In genomic region chr17:48519046-48519445, GRCm38 (mm10) we compare ENCODE assay signal across 21 mouse cellular contexts.
"Had no signal": no experiment of that assay in that cellular context is flagged by ENCODE, and none has a peak within 500 bp of the region (broad histone marks: within the 10 kb centered on the region; RNA-seq: fewer than 3 reads in every experiment).

No protein-coding gene starts in this region.

- H3K9me3 ChIP-seq: limb, embryonic 10.5 days; limb, embryonic 13.5 days; liver, embryonic 12.5 days; liver, embryonic 15.5 days; lung, embryonic 15.5 days; midbrain, embryonic 10.5 days; midbrain, embryonic 13.5 days; neural tube, embryonic 13.5 days had no signal

- DNase-seq: kidney, postnatal 25 days; layer of hippocampus, adult 9-11 months; liver; lung, adult 18-20 months; lung, postnatal 10 days; lung, postnatal 36 days; thymus, adult 18-20 months; thymus, postnatal 36 days had no signal

- H3K4me2 ChIP-seq: limb, embryonic 13.5 days; liver, embryonic 12.5 days; liver, embryonic 15.5 days; lung, embryonic 15.5 days; midbrain, embryonic 13.5 days; neural tube, embryonic 13.5 days had no signal

- ATAC-seq: liver, embryonic 12.5 days; midbrain, embryonic 13.5 days; midbrain, embryonic 16.5 days had no signal

- H3K9ac ChIP-seq: limb, embryonic 13.5 days; liver, embryonic 12.5 days; liver, embryonic 15.5 days; lung, embryonic 15.5 days; midbrain, embryonic 13.5 days; neural tube, embryonic 13.5 days had no signal

- H3K27ac ChIP-seq: kidney, postnatal 0 days; layer of hippocampus, adult 2 months; limb, embryonic 10.5 days; limb, embryonic 13.5 days; liver, embryonic 12.5 days; liver, embryonic 15.5 days; lung, embryonic 15.5 days; midbrain, embryonic 10.5 days; midbrain, embryonic 13.5 days; neural tube, embryonic 13.5 days had no signal

- H3K4me1 ChIP-seq: liver, embryonic 12.5 days; liver, embryonic 15.5 days; lung, embryonic 15.5 days; megakaryocyte, embryonic 14.5 days had no signal

- H3K27me3 ChIP-seq: limb, embryonic 13.5 days; liver, embryonic 12.5 days; liver, embryonic 15.5 days; lung, embryonic 15.5 days; megakaryocyte, embryonic 14.5 days; midbrain, embryonic 13.5 days; neural tube, embryonic 13.5 days had no signal

- H3K36me3 ChIP-seq: limb, embryonic 10.5 days; limb, embryonic 13.5 days; liver, embryonic 12.5 days; liver, embryonic 15.5 days; lung, embryonic 15.5 days; midbrain, embryonic 10.5 days; midbrain, embryonic 13.5 days; neural tube, embryonic 13.5 days had no signal

- H3K4me3 ChIP-seq: layer of hippocampus, adult 2 months; limb, embryonic 10.5 days; limb, embryonic 13.5 days; liver, embryonic 12.5 days; liver, embryonic 15.5 days; lung, embryonic 15.5 days; megakaryocyte, embryonic 14.5 days; midbrain, embryonic 10.5 days; midbrain, embryonic 13.5 days; myocyte; neural tube, embryonic 13.5 days had no signal
